Mouse (Mus musculus) urinary bladder, postnatal 14 days (tissue): ENCODE measurements around the gene Sult6b2.

Source experiments
- DNase-seq: peaks from one replicate; pipeline ENCODE4 v3.0.0; 2021; ENCODE audit warnings: low spot score

The Sult6b2 gene

DNA sequence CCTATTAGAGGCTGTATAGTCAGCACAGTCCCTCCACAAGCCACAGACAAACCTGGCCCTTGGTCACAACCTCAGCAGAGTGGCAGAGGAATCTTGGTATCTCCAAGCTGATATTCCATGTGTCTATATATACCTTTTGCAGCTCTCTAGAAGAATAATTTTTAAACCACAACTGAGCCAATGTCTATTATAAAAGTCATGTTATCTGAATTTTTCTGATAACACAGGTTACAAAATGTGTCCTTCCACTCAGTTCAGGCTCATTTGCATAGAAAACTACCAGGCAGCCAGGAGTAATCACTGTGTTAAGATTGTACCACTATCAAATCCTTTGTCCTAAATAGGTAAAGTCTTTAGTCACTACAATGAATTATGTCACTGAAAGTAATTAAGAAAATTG is at the start of gene Sult6b2:
TSS of gene Sult6b2 (minus strand) at position 101 of the 400 bp plus-strand sequence.
- DNase-seq: no peak

DNA sequence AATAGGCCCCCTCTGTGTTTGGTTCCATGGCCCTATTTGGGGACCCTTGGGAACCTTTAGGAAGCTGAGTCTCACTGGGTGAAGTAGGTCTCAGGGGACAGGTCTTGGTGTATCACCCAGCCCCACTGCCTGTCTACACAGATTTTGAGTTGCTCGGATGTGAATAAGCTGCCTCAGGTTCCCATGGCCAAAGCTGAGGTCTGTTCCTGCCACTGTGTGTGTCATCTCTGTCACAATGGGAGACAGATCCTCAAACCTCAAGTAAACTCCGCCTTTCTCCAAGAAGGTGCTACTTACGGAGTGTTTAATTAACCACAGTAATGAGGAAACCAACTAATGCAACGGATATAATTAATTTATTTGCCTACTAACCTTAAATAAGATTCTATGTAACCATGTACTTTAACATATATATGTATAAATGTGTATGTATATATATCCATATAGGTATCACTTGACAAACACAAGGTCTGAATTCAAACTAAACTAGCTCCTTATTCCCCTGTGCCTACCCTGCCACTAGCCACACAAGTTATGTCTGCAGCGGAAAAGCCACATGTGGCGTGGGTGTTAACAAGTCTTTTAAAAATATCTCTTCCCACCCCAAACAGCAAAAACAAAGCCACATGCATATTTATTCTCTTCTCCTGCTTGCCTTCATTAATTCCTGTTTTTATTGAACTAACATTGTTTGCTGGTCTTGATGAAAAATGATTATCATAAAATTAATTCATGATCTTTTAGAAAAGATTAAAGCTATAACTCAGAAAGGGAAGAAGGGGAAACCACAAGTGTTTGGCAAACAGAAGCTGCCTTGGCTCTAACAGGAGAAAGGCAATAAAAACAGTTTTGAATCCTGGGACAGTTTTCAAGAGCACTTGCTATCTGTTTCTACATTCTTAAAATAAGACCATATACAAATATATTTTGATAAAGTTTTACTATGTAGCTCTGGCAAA is 48.4 kb upstream of the Sult6b2 start:
- DNase-seq: no peak

DNA sequence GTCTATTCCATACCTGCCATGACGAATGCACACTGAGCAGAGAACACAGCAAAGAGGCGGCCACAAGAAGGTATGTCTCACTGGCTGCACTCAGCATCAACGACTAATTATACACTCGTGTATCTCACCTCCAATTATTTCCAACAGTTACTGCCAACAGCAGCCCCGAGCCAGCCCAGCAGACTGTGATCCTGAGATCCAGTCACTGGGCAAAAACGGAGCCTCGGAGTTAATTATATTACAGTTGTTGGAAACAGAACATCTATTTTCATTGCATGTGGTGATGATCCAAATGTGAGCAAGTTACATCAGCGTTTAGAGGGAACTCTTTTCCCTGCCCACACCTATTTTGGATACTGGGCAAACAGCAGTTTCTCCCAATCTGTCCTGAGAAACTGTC is 46.1 kb upstream of the Sult6b2 start:
- no peak for DNase-seq

GRCm38 (mm10) chr6:142849326-142849725 is 45.0 kb upstream of the Sult6b2 start:
- no peak for DNase-seq

- DNase-seq: no peak
Measured at GRCm38 (mm10) chr6:142847914-142848674, 43.8 kb upstream of the Sult6b2 start.

- no peak for DNase-seq
Measured at GRCm38 (mm10) chr6:142846855-142847254, 42.6 kb upstream of the Sult6b2 start.

DNA sequence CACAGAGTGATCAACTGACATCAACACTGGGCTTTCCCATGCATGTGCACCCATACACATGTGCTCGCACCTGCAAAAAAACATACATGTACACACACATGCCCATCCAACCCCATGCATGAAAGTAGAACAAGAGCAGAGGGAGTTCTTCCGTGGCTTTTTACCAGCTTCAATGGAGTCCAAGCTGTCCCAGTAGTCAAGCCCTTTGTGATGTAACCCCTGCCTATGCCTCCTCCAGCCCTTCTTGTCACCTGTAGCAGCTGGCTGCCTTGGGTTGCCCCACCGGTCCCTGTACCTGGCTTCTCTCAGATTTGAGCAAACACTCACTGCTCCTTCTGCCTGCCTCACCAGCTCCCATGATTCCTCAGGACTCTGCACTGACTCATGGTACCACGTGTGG is 40.8 kb upstream of the Sult6b2 start:
- no peak for DNase-seq

GRCm38 (mm10) chr6:142844061-142844460 is 39.8 kb upstream of the Sult6b2 start:
- DNase-seq: no peak

GRCm38 (mm10) chr6:142838501-142838900 is 34.2 kb upstream of the Sult6b2 start:
- DNase-seq: no peak

- no peak for DNase-seq
Measured at GRCm38 (mm10) chr6:142837326-142837725, 33.0 kb upstream of the Sult6b2 start.

DNA sequence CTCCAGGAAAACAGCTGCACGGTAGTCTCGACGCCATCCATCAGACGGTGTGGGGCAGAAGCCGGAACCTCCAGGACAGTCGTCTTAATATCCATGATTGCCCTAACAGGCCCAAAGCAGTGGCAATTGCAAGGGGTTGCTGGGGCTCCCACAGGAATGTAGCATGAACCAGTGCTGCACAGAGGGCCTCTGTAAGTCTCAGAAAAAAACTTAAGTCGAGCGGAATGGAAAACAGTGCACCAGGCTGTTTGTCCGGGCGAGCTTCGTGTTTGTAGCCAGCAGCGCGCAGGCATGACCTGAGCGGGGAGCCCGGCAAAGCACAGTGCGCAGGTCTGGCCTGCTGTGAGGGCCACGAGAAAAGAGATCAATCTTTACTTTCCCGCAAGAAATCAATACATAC is 31.4 kb upstream of the Sult6b2 start:
- no peak for DNase-seq

DNA sequence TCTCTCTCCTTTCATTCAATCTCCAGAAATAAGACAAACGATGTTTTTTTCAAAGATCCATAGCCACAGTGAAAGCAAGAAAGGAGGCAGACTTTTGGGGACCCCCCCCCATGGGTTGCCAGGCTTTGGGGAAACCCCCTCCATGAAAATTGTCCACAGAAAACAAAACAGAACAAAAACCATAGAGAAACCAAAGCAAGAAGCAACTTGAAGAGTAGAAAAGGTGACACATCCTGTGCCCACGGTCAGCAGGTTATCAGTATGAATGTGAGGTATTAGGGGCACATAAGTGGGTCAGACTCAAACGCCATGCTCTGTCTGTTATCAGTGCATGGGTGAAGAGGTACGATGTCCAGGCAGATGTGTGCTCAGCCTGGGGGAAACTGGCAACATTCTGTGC is 30.6 kb upstream of the Sult6b2 start:
- DNase-seq: no peak

GRCm38 (mm10) chr6:142831706-142832105 is 27.4 kb upstream of the Sult6b2 start:
- no peak for DNase-seq

DNA sequence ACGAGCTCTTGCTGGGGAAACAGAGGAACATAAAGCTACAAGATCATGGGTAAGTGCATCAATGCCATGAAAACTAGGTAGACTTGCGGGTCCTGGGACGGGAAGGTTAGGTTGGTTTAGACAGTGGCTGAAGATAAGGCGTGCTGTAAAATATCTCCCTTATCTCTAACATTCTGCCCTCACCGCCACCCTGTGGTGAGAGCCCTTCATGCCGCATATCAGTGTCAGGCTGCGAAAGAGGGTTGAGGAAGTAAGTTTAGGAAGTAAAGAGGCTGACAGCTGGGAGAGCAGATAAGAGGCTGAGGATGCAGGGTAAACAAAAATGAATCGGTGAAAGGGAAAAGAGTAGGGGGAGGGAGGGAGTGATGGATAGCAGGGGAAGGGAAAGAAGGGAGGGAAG is 26.9 kb upstream of the Sult6b2 start:
- DNase-seq: no peak

GRCm38 (mm10) chr6:142830221-142830620 is 25.9 kb upstream of the Sult6b2 start:
- no peak for DNase-seq

GRCm38 (mm10) chr6:142825449-142825848 is 21.1 kb upstream of the Sult6b2 start:
- no peak for DNase-seq

DNA sequence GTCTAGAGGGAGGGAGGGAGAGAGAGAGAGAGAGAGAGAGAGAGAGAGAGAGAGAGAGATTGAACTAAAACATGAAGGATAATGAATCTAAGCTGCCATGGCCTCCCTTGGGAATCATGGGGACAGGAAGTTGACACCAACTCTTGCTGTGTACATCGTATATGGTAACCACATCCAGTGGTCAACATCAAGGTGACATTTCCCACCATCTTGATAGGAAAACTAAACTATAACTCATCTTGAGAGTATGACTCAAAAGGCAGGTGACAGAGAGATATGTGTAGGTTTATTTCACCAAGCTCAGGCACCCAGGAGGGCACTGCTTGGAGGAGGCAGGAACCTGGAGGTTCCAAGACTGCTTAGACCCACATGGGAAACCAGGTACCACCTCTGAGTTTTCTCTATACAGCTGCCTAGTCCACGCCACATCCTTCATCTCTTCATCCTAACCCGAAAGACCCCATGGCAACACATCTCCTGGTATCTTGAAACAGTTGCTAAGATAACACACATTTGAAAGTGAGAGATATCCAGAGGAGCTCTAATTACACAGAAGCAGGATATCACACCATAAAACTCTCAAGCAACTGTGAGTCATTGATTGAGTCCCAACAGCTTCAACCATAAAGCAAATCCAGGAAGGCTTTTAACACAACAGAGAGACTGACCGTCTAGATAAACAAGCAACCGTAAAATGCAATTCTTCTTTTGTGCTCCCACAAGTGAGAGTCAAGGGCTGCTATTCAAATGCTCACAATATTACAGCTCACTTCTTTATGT is 18.9 kb upstream of the Sult6b2 start:
- no peak for DNase-seq

DNA sequence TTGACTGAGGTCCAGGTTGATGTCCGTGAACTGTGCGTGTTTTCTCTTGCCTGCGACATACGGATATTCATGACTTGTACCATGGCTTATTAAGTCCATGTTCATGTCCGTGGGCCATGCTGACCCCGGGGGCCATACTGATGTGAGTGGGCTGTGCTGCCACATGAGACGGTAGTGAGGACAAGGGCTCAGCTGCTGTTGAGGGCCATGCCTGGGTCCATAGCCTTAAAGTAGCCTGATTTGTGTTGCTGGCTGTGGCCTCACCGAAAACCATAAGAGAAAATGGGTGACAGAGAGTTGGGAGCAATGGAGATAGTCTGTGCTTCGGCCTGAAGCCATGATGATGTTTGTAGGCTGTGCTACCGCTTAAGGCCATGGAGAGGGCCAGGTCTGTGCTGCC is 14.0 kb upstream of the Sult6b2 start:
- DNase-seq: no peak

DNA sequence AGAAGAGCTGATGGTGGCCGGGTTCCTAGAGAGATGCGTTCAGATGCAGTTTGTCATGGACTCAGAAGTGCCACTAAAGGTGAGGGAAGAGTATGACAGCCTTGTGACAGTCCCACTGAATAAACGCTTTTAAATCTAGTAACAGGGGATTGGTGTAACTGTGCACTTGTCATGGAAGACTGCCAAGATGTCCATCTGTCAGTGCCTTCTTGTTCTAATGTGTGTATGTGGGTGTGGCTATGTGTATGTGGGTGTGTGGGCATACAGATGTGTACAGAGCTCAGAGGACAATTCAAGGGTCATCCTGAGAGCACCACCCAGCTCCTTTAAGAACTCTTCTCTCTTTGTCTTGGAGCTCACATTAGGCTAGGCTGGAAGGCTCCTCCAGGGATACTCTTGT is 11.2 kb upstream of the Sult6b2 start:
- DNase-seq: no peak

GRCm38 (mm10) chr6:142814495-142814921 is 10.2 kb upstream of the Sult6b2 start:
- DNase-seq: peak; percentile 87

GRCm38 (mm10) chr6:142814011-142814410 is 9.7 kb upstream of the Sult6b2 start:
- no peak for DNase-seq

DNA sequence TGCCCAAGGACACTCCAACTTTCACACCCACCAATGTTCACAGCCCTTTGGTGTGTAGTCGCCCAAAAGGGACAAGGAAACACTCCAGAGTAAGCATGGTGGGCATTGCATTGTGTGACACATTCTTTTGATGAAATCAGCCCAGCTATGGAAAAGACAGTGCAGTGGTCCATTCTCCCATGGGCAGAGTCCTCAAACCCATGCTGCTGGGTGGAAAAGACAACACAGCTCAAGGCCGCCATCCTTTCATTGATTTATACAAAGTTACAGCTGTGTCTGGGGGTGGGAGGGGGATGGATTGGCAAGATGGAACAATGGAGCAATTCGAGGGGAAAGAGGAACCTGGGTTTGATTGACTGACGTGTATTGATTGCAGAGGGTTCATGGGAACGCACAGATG is 8.7 kb upstream of the Sult6b2 start:
- no peak for DNase-seq
